Mouse (Mus musculus): ENCODE measurements around the gene Igsf9.

DNA sequence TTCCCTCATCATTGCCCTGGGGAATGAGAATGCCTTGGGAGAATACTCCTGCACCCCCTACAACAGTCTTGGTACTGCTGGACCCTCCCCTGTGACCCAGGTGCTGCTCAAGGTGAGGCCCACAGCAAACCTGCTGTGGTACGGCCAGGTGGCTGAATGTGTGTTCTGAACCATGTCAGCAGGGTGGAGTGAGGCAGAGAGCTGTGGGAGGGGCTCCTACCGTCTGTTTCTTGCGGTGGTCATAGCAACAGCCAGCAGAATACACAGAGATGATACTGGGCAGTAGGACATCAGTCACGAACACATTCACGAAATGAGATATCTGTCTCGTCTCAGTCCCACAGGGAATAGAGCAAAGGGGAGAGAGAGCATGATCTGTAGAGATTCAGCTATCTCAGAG is 11.9 kb downstream of the Igsf9 start:
- TF ChIP-seq EP300 (optimal IDR thresholded peaks at IDR 0.05), result no peak
- no peak for TF ChIP-seq CTCF (IDR thresholded peaks at IDR 0.05; ENCODE audit: low read depth)
